Mouse (Mus musculus) left cerebral cortex, postnatal 25 days (tissue): ENCODE results near the gene Myo18b. TPM values are rescaled to one million over a fixed set of nuclear protein-coding genes. Genes with fewer than 3 reads are reported as not detected.
A peak's percentile ranks its signal among the peaks of the same experiment; 100 is the strongest.

Source experiments
- DNase-seq, 2 experiments: peaks; one replicate each; pipeline ENCODE4 v3.0.0; 2022; ENCODE audit warnings: low spot score in 2 of 2, mixed read lengths in 1 of 2
- intact Hi-C: fragments of 180-260 bp; cut with DNase I; formaldehyde crosslinking; loops from one replicate; pipeline ENCODE4 v1.15.1; 2025
- total RNA-seq, 2 experiments: library from RNA; stranded (reverse); gene quantifications; 2 replicates each; pipeline ENCODE4 v1.2.3; 2021

Gene Myo18b
- total RNA-seq, 2 experiments from 2014 or later = 1.2 to 1.9 TPM

DNA sequence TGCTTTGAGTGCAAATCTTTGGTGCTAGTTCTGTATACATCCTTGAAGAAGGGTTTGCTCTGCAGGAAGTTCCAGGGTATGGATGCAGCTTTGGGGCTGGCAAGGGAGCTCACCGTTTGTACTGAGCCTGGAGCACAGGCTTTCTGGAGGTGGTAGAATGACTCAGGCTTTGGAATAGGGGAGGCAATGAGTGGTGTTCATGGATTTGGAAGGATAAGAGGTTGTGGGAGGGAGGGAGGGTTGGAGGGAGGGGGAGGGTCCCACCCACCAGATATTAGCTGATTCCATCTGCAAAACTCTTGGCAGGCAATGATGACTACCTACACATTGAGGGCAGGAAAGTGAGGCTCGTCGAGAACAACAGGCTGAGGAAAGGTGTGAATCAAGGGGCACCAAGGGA is 195.4 kb downstream of the Myo18b start:
- intact Hi-C loops = loop anchor here (2.0 to 5.0 kb wide), 3 partner anchors 42 to 152 kb away; no protein-coding TSS in a partner anchor
- DNase-seq = peak; percentile 43 to 92

DNA sequence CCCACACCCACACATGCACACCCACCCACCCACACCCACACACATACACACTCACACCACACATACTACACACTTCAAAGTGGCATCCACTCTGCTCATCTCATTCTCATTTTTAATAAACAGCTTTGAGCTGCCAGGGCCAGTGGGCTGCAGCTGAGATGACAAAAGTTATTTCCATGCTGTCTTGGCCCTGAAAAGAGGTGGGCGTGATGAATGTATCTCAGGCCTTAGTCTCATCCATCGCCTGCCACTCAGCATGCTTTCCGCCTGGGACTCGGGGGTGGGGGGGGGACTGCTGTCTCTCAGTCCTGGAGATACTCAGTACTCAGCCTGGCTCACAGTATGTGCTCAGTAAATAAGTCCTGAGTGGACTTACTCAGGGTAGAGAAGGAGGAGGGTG is 199.5 kb downstream of the Myo18b start:
- intact Hi-C loops = no loop called here
- DNase-seq = peak in 1 of 2 experiments; percentile 80

DNA sequence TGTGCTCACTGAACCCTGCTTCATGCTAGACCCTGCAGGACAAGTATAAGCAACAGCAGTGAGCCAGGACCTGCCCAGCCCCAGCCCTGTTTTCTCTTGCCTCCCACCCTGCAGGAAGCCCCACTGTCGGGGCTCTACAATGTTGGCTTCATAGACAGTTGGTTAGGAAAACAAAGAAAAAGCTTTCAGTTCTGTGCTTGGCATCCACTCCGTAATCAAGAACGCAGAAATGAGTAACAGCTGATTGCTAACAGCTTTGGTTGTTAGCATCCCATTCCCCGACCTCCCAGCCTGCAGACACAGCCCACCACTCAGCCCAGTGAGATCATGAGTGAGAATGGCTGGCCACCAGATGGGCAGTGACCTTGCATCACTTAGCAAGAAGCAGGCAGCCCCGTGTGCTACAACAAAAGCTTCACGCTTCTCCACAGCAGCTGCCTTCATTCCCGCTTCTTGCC is 200.9 kb downstream of the Myo18b start:
- DNase-seq = no peak
- intact Hi-C loops = loop anchor here (2.0 kb wide), 1 partner anchor 28 kb away; no protein-coding TSS in a partner anchor

DNA sequence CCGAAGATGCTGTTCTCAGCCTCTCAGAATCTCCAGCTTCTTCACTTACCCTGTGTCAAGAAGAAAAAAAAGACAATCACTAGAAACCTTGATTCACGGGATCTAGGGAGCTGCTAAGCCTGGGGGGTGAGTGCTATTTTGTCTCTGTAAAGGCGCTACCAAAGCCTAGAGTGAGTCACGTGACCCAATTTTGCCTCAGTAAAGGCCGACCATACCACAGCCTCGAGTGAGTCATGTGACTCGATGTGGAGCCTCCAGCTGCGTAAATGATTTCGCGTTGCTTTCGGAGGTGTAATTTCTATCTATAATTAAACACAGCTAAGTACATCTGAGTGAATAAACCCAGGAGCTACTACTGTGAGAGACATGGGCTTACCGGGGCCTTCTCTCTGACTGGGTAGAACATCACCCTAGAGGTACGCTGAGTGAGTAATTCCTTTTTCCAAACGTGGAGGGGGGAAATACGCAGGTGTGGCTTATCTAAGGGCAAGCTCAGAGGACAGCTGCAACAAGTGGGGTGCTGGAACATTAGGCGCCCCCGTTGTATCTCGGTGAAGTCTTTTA is 202.8 kb downstream of the Myo18b start:
- intact Hi-C loops = no loop called here
- peak; percentile 75 to 90 for DNase-seq

DNA sequence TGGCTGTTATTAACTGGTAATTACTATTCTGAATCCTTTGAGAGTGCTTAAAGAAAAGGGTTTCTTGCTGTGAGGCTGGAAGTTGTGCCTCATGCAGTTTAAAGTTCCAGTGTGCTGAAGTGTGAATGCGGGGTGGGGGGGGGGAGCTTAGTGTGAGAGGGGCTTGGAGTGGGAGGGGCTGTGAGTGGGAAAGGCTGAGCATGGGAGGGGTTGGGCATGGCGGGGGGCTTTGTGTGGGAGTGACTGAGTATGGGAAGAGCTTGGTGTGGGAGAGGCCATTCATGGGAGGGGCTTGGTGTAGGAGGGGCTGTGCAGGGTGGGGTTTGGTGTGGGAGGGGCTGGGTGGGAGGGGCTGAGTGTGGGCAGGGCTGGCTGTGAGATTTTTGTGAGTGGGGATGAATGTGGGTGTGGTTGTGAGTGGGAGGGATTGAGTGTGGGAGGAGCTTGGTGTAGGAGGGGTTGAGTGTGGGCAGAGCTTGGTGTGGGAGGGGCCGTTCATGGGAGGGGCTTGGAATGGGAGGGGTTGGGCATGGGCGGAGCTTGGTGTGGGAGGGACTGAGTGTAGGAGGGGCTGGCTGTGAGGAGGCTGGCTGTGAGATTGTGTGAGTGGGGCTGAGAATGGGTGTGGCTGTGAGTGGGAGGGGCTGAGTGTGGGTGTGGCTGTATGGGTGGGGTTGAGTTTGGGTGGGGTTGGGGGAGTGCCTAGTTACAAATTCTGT is 208.9 kb downstream of the Myo18b start:
- DNase-seq = no peak
- intact Hi-C loops = no loop called here

- peak in 1 of 2 experiments; percentile 37 for DNase-seq
- intact Hi-C loops = no loop called here
Observed at GRCm38 (mm10) chr5:112686309-112687099, 209.7 kb downstream of the Myo18b start.

DNA sequence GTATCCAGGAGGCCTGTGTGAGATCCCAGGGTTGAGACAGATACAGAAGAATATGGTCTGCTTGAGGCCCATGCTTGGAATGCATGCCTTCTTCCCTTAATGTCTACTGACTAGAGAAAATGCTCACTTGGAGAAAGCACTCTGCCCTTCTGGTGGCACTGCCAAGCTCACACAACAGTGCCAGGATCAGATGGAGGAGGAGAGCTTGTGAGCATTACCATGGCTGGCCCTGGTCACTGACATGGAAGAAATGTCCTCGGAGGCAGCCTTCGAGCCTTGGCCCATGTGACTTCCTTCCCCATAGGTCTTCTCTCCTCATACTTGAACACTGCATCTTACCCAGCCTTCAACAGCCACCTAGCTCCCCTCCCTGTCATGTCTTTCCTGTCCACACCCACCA is 216.9 kb downstream of the Myo18b start:
- no peak for DNase-seq
- intact Hi-C loops = no loop called here

GRCm38 (mm10) chr5:112678153-112678552 is 218.0 kb downstream of the Myo18b start:
- no peak for DNase-seq
- intact Hi-C loops = no loop called here

- intact Hi-C loops = no loop called here
- no peak for DNase-seq
Observed at GRCm38 (mm10) chr5:112674806-112675205, 221.4 kb downstream of the Myo18b start.

- intact Hi-C loops = no loop called here
- no peak for DNase-seq
Observed at GRCm38 (mm10) chr5:112672457-112672856, 223.7 kb downstream of the Myo18b start.

DNA sequence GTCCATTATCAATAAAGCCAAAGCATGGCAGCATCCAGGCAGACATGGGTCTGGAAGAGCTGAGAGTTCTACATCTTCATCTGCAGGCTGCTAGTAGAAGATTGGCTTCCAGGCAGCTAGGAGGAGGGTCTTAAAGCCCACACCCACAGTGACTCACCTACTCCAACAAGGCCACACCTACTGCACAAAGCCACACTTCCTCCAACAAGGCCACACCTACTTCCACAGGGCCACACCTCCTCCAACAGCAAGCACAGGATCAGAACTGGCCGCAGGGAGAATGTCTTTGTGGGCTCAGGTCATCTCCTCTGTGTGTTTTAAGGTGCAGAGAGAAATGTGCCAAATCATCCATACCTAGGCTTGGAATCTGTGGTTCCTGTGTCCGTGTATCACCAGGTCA is 224.2 kb downstream of the Myo18b start:
- intact Hi-C loops = no loop called here
- DNase-seq = no peak

DNA sequence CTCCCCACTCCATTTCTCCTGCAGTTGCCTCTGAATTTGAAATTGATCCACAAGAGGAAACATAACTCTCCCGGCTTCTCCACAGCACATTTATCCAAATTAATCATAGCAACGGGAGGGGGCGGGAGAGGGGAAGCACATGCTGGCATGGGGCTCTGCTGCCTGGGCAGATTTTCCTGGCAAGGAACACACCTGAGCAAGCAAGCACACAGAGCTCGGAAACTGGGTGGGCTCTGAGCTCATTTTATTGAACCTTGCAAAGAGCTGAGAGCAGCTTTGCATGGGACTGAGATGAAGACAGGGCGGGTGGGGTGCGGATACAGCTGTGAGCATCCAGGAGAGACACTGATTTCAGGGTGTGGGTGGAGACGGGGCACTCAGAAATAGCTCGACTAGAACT is 229.0 kb downstream of the Myo18b start:
- intact Hi-C loops = loop anchor here (2.0 kb wide), 2 partner anchors 28 to 90 kb away; partner anchors contain the start of gene Sez6l
- DNase-seq = peak; percentile 35 to 78

DNA sequence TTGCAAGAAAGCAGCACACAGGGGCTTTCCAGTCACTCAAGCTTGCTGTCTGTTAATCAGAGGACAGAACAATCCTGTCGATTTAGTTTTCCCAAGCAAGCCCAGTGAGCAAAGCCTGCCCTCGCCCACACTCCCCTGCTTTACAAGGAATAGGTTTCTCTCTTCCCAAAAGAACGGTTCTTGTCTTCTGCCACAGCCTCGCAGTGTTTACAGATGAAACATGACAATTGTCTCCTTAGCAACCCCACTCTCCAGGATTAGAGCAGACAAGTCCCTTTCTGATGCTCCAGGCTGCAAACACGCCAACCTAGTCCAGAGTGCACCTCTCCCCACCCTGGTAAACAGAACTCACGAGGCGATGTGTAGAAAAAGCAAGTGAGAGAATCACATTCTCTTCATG is 230.5 kb downstream of the Myo18b start:
- intact Hi-C loops = loop anchor here (2.0 kb wide), 2 partner anchors 29 to 89 kb away; partner anchors contain the start of gene Sez6l
- peak; percentile 45 to 72 for DNase-seq

- DNase-seq = no peak
- intact Hi-C loops = no loop called here
Observed at GRCm38 (mm10) chr5:112663701-112664100, 232.5 kb downstream of the Myo18b start.

GRCm38 (mm10) chr5:112660924-112661431 is 235.2 kb downstream of the Myo18b start:
- no peak for DNase-seq
- intact Hi-C loops = no loop called here

GRCm38 (mm10) chr5:112659295-112659694 is 236.9 kb downstream of the Myo18b start:
- intact Hi-C loops = no loop called here
- no peak for DNase-seq

- intact Hi-C loops = no loop called here
- DNase-seq = no peak
Observed at GRCm38 (mm10) chr5:112656811-112657210, 239.4 kb downstream of the Myo18b start.

GRCm38 (mm10) chr5:112655986-112656541 is 240.1 kb downstream of the Myo18b start:
- intact Hi-C loops = no loop called here
- no peak for DNase-seq

- intact Hi-C loops = no loop called here
- no peak for DNase-seq
Observed at GRCm38 (mm10) chr5:112655529-112655928, 240.6 kb downstream of the Myo18b start.

- no peak for DNase-seq
- intact Hi-C loops = no loop called here
Observed at GRCm38 (mm10) chr5:112652036-112652435, 244.1 kb downstream of the Myo18b start.
